Mouse (Mus musculus) heart, embryonic 14.5 days (tissue): ENCODE results near the gene Rnf19b. TPM values are rescaled to one million over a fixed set of nuclear protein-coding genes. Genes with fewer than 3 reads are reported as not detected.

Source experiments
- ATAC-seq: fragments of 200-750 bp; cut with Nextera tagmentation; 2 replicates; pipeline ENCODE4 v1.8.0; 2017; ENCODE audit warnings: low read depth, moderate TSS enrichment; ENCODE audit not compliant: insufficient number of reproducible peaks, insufficient read depth, low FRiP score
- H3K27ac ChIP-seq, 2 experiments: fragments of 200-500 bp in 1 of 2; fragments of 300-500 bp in 1 of 2; sonication (generic) in 1 of 2; replicated peaks in 1 of 2; 2 replicates each; pipeline ENCODE4 v1.5.1; 2012 to 2014; ENCODE audit warnings: low read depth in 2 of 2, low read length in 2 of 2, control low read depth in 1 of 2, mild to moderate bottlenecking in 1 of 2, mixed read lengths in 1 of 2; ENCODE audit not compliant: control insufficient read depth in 1 of 2, insufficient read depth in 1 of 2
- H3K27me3 ChIP-seq: fragments of 300-500 bp; sonication (generic); 2 replicates; pipeline ENCODE4 v1.6.1; 2014; ENCODE audit warnings: mild to moderate bottlenecking, low read length, control low read depth; ENCODE audit not compliant: control insufficient read depth, insufficient read depth
- H3K36me3 ChIP-seq: fragments of 300-500 bp; sonication (generic); 2 replicates; pipeline ENCODE4 v1.6.1; 2014; ENCODE audit warnings: mild to moderate bottlenecking, control low read depth, low read length, mixed read lengths; ENCODE audit not compliant: control insufficient read depth, insufficient read depth
- H3K4me1 ChIP-seq, 2 experiments: fragments of 200-500 bp in 1 of 2; fragments of 300-500 bp in 1 of 2; sonication (generic) in 1 of 2; 2 replicates each; pipeline ENCODE4 v1.6.1; 2012 to 2014; ENCODE audit warnings: low read length in 2 of 2, control low read depth in 1 of 2, mixed read lengths in 1 of 2; ENCODE audit not compliant: control insufficient read depth in 2 of 2, insufficient read depth in 2 of 2
- H3K4me2 ChIP-seq: fragments of 300-500 bp; sonication (generic); 2 replicates; pipeline ENCODE4 v1.6.1; 2014; ENCODE audit warnings: mild to moderate bottlenecking, low read length
- H3K4me3 ChIP-seq, 2 experiments: fragments of 200-500 bp in 1 of 2; fragments of 300-500 bp in 1 of 2; sonication (generic) in 1 of 2; 2 replicates each; pipeline ENCODE4 v1.5.1; 2012 to 2014; ENCODE audit warnings: low read length in 2 of 2, mild to moderate bottlenecking in 2 of 2, control low read depth in 1 of 2, low read depth in 1 of 2, moderate library complexity in 1 of 2; ENCODE audit not compliant: control insufficient read depth in 1 of 2, insufficient read depth in 1 of 2
- H3K9ac ChIP-seq: fragments of 300-500 bp; sonication (generic); 2 replicates; pipeline ENCODE4 v1.6.1; 2014; ENCODE audit warnings: mild to moderate bottlenecking, low read length
- H3K9me3 ChIP-seq: fragments of 300-500 bp; sonication (generic); 2 replicates; pipeline ENCODE4 v1.6.1; 2016; ENCODE audit warnings: low read length, control low read depth; ENCODE audit not compliant: control insufficient read depth
- WGBS: fragments of 180-500 bp; shearing (Covaris S2); extraction: QIAGEN DNeasy Blood & Tissue Kit; methylation state at CpG from one replicate; pipeline ENCODE4 v1.1.7; 2014; 5-methylcytosine and 5-hydroxymethylcytosine counted together
- polyA plus RNA-seq: library from polyadenylated mRNA; unstranded; fragments of >200 nt; fragmentation: Nextera tagmentation; extraction: Ambion mirVana; gene quantifications from 2 replicates; pipeline ENCODE4 v1.2.1, GENCODE M21; 2014

Rnf19b gene
- polyA plus RNA-seq, 1 experiment from 2014 or later, result 9.0 TPM

DNA sequence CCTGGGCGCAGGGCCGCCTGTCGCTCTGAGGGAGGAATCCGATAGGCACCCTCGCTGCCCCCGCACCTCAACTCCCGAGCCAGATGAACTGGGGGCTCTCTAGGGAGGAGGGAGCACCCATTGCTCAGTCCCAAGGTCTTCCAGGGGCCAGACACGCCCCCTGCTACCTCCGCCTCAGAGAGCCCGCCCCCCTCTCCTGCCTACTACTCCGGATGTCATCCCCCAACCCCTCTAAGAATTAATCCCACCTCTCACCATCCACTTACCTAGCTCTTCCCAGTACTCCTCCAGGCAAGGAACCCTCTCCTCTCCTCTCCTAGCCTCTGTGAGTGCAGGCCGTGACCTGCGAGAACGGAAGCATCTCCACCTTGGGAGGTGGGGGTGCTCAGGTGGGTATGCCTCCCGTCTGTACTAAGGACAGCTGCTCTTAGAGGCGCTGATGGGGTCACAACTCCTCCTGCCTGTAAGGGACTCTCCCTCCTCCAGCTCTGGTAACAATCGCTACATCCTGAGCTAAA, 63.6 kb downstream of the Rnf19b start, which contains the start of gene Hpca:
Gene Hpca (minus strand): TSS at position 468 of the 518 bp plus-strand sequence.
- no peak within 1 kb of the TSS for H3K9ac ChIP-seq
- no peak within 1 kb of the TSS for H3K27ac ChIP-seq
- H3K36me3 ChIP-seq, result no peaks in the 10 kb centered on the region
- 2% methylated on average over 16 of the region's 17 CpGs for WGBS
- H3K4me3 ChIP-seq, result peak within 1 kb of the TSS; percentile 30 to 35; a peak in 3 of 4 replicates
- peaks cover 78% of the 10 kb centered on the region for H3K27me3 ChIP-seq
- ATAC-seq, result no peak
- H3K4me1 ChIP-seq, result peaks cover 9 to 12% of the 10 kb centered on the region in 2 experiments
- H3K4me2 ChIP-seq, result peak within 1 kb of the TSS; percentile 73
- no peaks in the 10 kb centered on the region for H3K9me3 ChIP-seq

DNA sequence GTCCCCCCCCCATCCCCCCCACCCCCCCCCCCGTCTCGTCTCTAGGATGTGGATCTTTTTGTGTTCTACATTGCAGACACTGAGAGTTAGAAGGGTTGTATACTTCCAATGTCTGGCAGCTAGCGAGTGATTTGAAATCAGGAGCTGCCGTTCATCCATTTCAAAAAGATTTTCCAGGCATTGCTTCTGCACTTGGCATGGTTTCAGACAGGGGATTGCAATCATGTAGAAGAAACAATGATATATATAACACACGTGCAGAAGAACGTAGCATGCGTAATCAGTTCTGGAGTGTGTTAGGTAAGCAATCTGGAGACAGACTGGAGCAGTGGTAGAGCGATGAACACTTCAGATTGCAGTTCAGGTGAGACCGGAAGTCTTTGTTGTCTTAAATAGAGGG, 64.0 kb downstream of the Rnf19b start:
- Histone ChIP-seq H3K4me1 (peaks cover 9 to 12% of the 10 kb centered on the region in 2 experiments), H3K36me3 (no peaks in the 10 kb centered on the region), H3K4me3 (no peak overlapping the region), H3K27me3 (peaks cover 77% of the 10 kb centered on the region), H3K9ac (no peak overlapping the region), H3K27ac (no peak overlapping the region), H3K9me3 (no peaks in the 10 kb centered on the region), H3K4me2 (no peak overlapping the region)
- ATAC-seq, result no peak
- WGBS, result 31% methylated on average over 9 of the region's 9 CpGs

DNA sequence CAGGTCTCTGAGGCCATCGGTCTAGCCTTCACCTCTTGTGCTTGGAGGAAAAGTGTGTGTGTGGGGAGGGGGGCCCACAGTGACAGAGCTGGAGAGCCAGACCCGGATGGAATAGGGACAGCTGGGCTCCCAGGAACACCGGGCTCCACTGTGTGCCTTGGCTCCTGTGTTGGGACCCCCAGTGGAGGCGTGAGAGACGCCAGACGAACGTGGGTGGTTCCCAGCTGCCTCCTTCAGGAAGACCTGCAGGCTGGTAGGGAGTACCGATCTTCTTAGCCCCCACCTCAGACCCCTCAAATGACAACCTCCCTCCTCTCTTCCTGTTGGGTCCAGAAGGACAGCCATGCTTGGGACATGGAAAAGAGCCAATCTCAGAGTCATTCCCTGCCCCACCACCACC, 64.6 kb downstream of the Rnf19b start:
- H3K9me3 ChIP-seq, result no peaks in the 10 kb centered on the region
- 9% methylated on average over 8 of the region's 8 CpGs for WGBS
- no peak overlapping the region for H3K4me3 ChIP-seq
- H3K4me1 ChIP-seq, result peaks cover 9 to 12% of the 10 kb centered on the region in 2 experiments
- H3K27ac ChIP-seq, result no peak overlapping the region
- peaks cover 77% of the 10 kb centered on the region for H3K27me3 ChIP-seq
- no peaks in the 10 kb centered on the region for H3K36me3 ChIP-seq
- ATAC-seq, result no peak
- H3K4me2 ChIP-seq, result no peak overlapping the region
- H3K9ac ChIP-seq, result no peak overlapping the region

DNA sequence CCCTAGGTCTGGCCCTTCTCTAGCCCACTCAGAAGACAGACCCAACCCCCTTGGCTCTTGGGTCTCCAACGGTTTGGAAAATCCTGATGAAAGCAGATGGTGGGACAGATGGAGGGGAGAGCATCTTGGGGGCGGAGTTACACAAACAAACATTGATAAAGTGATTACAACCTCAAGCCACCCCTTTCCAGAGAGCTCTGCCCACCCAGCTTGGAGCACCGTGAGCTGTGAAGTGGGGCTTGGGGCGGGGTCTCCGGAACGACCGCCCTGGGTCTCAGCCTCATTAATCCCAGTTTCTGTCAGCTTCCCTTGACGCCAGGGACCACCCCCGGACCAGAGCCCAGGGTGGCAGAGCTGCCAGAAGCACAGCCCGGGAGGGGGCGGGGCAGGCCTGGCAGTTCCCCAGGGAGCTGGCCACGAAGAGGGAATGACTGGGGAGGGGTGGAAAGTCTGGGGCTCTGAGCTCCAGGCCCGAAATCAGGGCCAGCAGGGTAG, 66.6 kb downstream of the Rnf19b start:
- Histone ChIP-seq H3K9me3 (no peaks in the 10 kb centered on the region), H3K4me1 (peaks cover 9 to 12% of the 10 kb centered on the region in 2 experiments), H3K36me3 (no peaks in the 10 kb centered on the region), H3K4me2 (no peak overlapping the region), H3K4me3 (no peak overlapping the region), H3K9ac (no peak overlapping the region), H3K27ac (no peak overlapping the region), H3K27me3 (peaks cover 68% of the 10 kb centered on the region)
- WGBS, result 3% methylated on average over 13 of the region's 13 CpGs
- ATAC-seq, result no peak

DNA sequence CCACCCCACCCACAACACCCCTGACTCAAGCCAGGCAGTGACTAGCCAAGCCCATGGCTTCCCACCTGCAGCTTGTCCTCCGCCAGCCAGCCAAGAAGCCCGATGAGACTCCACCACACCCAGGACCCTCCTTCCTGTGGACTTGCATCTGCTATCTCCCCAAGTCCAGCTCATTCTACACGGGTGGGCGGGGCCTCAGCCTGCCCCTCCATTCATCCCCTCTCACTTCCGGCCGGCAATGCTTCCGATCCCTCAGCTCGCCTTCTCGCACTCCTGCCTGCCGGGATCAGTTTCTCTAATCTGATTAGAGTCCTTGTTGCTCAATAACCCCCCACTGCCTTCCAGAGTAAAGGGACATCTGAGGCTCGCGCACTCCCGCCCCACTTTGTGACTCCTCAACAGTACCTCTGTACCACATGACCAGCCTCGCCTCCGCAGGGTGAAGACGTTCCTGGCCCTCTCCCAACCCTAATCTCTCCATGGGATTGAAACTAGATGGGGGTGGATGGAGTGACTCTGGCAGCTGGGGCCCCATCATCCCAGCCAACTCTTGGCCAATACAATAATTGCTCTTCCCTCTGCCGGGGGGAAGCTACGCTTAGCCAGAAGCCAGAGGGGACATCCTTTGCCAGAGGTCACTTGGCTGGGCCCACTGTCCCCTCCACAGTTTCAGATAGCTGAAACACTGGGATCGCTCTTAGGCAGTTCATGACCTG, 67.8 kb downstream of the Rnf19b start:
- Histone ChIP-seq H3K27ac (no peak overlapping the region), H3K4me1 (peaks cover 16 to 18% of the 10 kb centered on the region in 2 experiments), H3K4me2 (peak overlapping the region; percentile 30), H3K27me3 (peaks cover 58% of the 10 kb centered on the region), H3K4me3 (peak overlapping the region in 1 of 2 experiments; percentile 2; a peak in 1 of 4 replicates), H3K36me3 (no peaks in the 10 kb centered on the region), H3K9ac (no peak overlapping the region), H3K9me3 (no peaks in the 10 kb centered on the region)
- ATAC-seq, result no peak
- 7% methylated on average over 19 of the region's 19 CpGs for WGBS

DNA sequence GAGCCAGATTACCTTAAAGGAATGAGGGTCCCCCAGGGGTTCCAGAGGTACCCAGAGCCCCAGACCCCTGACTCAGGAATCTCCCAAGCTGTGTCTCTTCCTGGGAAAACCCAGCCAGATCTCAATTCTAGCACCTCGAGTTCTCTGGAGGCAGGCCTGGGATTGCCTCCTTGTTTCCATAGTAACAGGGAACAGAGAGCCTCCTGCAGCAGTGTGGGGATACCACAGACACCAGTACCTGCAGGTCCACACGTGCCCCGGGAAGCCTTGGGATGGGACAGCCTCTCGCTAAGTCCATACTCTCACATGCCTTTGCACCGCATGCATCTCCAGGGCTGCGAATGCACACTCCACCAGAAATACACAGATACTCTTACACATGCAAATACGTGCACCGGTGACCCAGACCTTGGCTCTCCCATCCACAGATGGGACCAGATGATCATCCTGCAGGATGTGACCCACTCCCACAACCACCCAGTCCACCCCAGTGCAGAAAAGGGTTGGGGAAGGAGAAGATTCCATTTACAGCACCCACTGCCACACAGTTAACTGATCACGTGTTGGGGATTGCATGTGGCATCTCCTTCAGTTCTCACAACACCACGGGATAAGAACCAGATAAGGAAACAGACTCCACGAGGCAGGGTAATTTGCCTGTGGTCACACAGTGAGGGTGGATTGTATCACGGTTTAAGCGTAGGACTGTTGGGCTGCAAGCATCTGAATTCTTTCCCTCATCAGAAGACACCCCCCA, 70.7 kb downstream of the Rnf19b start:
- 54% methylated on average over 13 of the region's 13 CpGs for WGBS
- no peak for ATAC-seq
- Histone ChIP-seq H3K9ac (no peak overlapping the region), H3K27me3 (peaks cover 31% of the 10 kb centered on the region), H3K4me2 (no peak overlapping the region), H3K9me3 (no peaks in the 10 kb centered on the region), H3K27ac (no peak overlapping the region), H3K4me3 (no peak overlapping the region), H3K36me3 (no peaks in the 10 kb centered on the region), H3K4me1 (peaks cover 12 to 19% of the 10 kb centered on the region in 2 experiments)

DNA sequence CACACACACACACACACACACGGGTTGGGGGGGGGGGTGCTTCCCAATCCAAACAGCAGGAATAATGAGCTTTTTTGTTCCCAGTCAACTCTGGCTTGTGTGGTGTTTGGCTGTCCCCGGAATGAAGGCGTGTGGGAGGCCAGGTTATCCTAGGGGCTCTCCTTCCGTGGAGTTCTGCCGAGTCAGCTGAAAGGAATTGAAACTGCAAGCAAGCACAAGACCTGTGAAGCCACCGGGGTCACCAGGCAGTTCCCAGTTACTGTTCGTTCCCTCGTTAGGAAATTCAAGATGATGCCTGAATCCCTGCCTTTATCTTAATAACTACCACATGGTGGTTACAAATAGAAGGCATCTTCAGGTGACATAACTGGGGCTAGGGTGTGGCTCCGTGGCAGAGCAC, 71.3 kb downstream of the Rnf19b start:
- Histone ChIP-seq H3K9me3 (no peaks in the 10 kb centered on the region), H3K4me3 (no peak overlapping the region), H3K27ac (no peak overlapping the region), H3K27me3 (peaks cover 28% of the 10 kb centered on the region), H3K4me1 (peaks cover 12 to 19% of the 10 kb centered on the region in 2 experiments), H3K9ac (no peak overlapping the region), H3K4me2 (no peak overlapping the region), H3K36me3 (no peaks in the 10 kb centered on the region)
- 39% methylated on average over 9 of the region's 9 CpGs for WGBS
- ATAC-seq, result no peak
